Mouse (Mus musculus): ENCODE measurements around the gene Mgp. TPM values are rescaled to one million over a fixed set of nuclear protein-coding genes. Genes with fewer than 3 reads are reported as not detected.
A peak's percentile ranks its signal among the peaks of the same experiment; 100 is the strongest.

Mgp gene
- polyA plus RNA-seq (2015; fragmentation: Nextera tagmentation; extraction: Ambion mirVana) = 224 and 245 TPM in 2 replicates

GRCm38 (mm10) chr6:136875670-136876069 lies at the start of gene Mgp:
Gene Mgp (minus strand): TSS chr6:136875823.
- Histone ChIP-seq H3K9me3 (replicated peaks; ENCODE audit: control insufficient read depth, low read length) (no peaks in the 10 kb centered on the region), H3K4me3 (replicated peaks; ENCODE audit: low read length) (peak within 1 kb of the TSS; percentile 45), H3K4me2 (ENCODE audit: low read depth, low read length) (peak within 1 kb of the TSS; percentile 51), H3K27me3 (ENCODE audit: control insufficient read depth, insufficient read depth, low read length) (no peaks in the 10 kb centered on the region), H3K36me3 (ENCODE audit: control insufficient read depth, insufficient read depth, low read length) (no peaks in the 10 kb centered on the region), H3K27ac (ENCODE audit: low read length) (peak within 1 kb of the TSS; percentile 80; the same call in 1 of the 2 replicates), H3K9ac (ENCODE audit: low read length) (peak within 1 kb of the TSS; percentile 65), H3K4me1 (ENCODE audit: control insufficient read depth, insufficient read depth, low read length) (no peaks in the 10 kb centered on the region)
- peak; percentile 86; the same call in 1 of the 2 replicates for ATAC-seq (ENCODE audit: insufficient read depth, low FRiP score)
- 39% methylated on average over 9 of the region's 9 CpGs for WGBS

- Histone ChIP-seq H3K4me1 (ENCODE audit: control insufficient read depth, insufficient read depth, low read length) (no peaks in the 10 kb centered on the region), H3K27ac (ENCODE audit: low read length) (no peak overlapping the region), H3K36me3 (ENCODE audit: control insufficient read depth, insufficient read depth, low read length) (no peaks in the 10 kb centered on the region), H3K9me3 (replicated peaks; ENCODE audit: control insufficient read depth, low read length) (no peaks in the 10 kb centered on the region), H3K4me3 (replicated peaks; ENCODE audit: low read length) (no peak overlapping the region), H3K4me2 (ENCODE audit: low read depth, low read length) (no peak overlapping the region), H3K27me3 (ENCODE audit: control insufficient read depth, insufficient read depth, low read length) (no peaks in the 10 kb centered on the region), H3K9ac (ENCODE audit: low read length) (no peak overlapping the region; the same call in 1 of the 2 replicates)
- WGBS = 72% methylated on average over 8 of the region's 8 CpGs
- no peak for ATAC-seq (ENCODE audit: insufficient read depth, low FRiP score)
These were observed 49.4 kb upstream of the Mgp start for GRCm38 (mm10) chr6:136925049-136925448.

GRCm38 (mm10) chr6:136923532-136923931 lies 47.9 kb upstream of the Mgp start, which contains the start of gene Pde6h:
Gene Pde6h (plus strand): TSS chr6:136923832.
- H3K36me3 ChIP-seq (ENCODE audit: control insufficient read depth, insufficient read depth, low read length) = no peaks in the 10 kb centered on the region
- WGBS = 89% methylated on average over 8 of the region's 8 CpGs
- no peaks in the 10 kb centered on the region for H3K4me1 ChIP-seq (ENCODE audit: control insufficient read depth, insufficient read depth, low read length)
- ATAC-seq (ENCODE audit: insufficient read depth, low FRiP score) = no peak
- H3K27me3 ChIP-seq (ENCODE audit: control insufficient read depth, insufficient read depth, low read length) = no peaks in the 10 kb centered on the region
- no peaks in the 10 kb centered on the region for H3K9me3 ChIP-seq (replicated peaks; ENCODE audit: control insufficient read depth, low read length)
- H3K4me2 ChIP-seq (ENCODE audit: low read depth, low read length) = no peak within 1 kb of the TSS
- H3K9ac ChIP-seq (ENCODE audit: low read length) = no peak within 1 kb of the TSS
- no peak within 1 kb of the TSS for H3K27ac ChIP-seq (ENCODE audit: low read length)
- H3K4me3 ChIP-seq (replicated peaks; ENCODE audit: low read length) = no peak within 1 kb of the TSS

- no peak overlapping the region for H3K4me3 ChIP-seq (replicated peaks; ENCODE audit: low read length)
- H3K27ac ChIP-seq (ENCODE audit: low read length) = no peak overlapping the region
- WGBS = 90% methylated on average over 7 of the region's 7 CpGs
- no peaks in the 10 kb centered on the region for H3K36me3 ChIP-seq (ENCODE audit: control insufficient read depth, insufficient read depth, low read length)
- ATAC-seq (ENCODE audit: insufficient read depth, low FRiP score) = no peak
- H3K27me3 ChIP-seq (ENCODE audit: control insufficient read depth, insufficient read depth, low read length) = no peaks in the 10 kb centered on the region
- no peaks in the 10 kb centered on the region; the same call in 1 of the 2 replicates for H3K4me1 ChIP-seq (ENCODE audit: control insufficient read depth, insufficient read depth, low read length)
- H3K4me2 ChIP-seq (ENCODE audit: low read depth, low read length) = no peak overlapping the region
- H3K9ac ChIP-seq (ENCODE audit: low read length) = no peak overlapping the region
- H3K9me3 ChIP-seq (replicated peaks; ENCODE audit: control insufficient read depth, low read length) = no peaks in the 10 kb centered on the region
These were observed 47.2 kb upstream of the Mgp start for GRCm38 (mm10) chr6:136922871-136923270.

GRCm38 (mm10) chr6:136922080-136922479 lies 46.5 kb upstream of the Mgp start, which contains the start of gene Erp27:
Gene Erp27 (minus strand): TSS chr6:136922180.
- Histone ChIP-seq H3K4me3 (replicated peaks; ENCODE audit: low read length) (no peak within 1 kb of the TSS), H3K9me3 (replicated peaks; ENCODE audit: control insufficient read depth, low read length) (no peaks in the 10 kb centered on the region), H3K9ac (ENCODE audit: low read length) (peak within 1 kb of the TSS; percentile 22), H3K27me3 (ENCODE audit: control insufficient read depth, insufficient read depth, low read length) (no peaks in the 10 kb centered on the region), H3K4me1 (ENCODE audit: control insufficient read depth, insufficient read depth, low read length) (no peaks in the 10 kb centered on the region; the same call in 1 of the 2 replicates), H3K4me2 (ENCODE audit: low read depth, low read length) (no peak within 1 kb of the TSS), H3K36me3 (ENCODE audit: control insufficient read depth, insufficient read depth, low read length) (no peaks in the 10 kb centered on the region), H3K27ac (ENCODE audit: low read length) (0 out of 2 replicates have a peak within 1 kb of the TSS, but pooled peaks have one; percentile 18)
- 56% methylated on average over 5 of the region's 5 CpGs for WGBS
- 0 out of 2 replicates have a peak, but pooled peaks have one; percentile 47 for ATAC-seq (ENCODE audit: insufficient read depth, low FRiP score)

GRCm38 (mm10) chr6:136921601-136922000 lies 46.0 kb upstream of the Mgp start:
- no peaks in the 10 kb centered on the region; the same call in 1 of the 2 replicates for H3K4me1 ChIP-seq (ENCODE audit: control insufficient read depth, insufficient read depth, low read length)
- 64% methylated on average over 7 of the region's 7 CpGs for WGBS
- no peak overlapping the region for H3K4me2 ChIP-seq (ENCODE audit: low read depth, low read length)
- no peaks in the 10 kb centered on the region for H3K9me3 ChIP-seq (replicated peaks; ENCODE audit: control insufficient read depth, low read length)
- no peaks in the 10 kb centered on the region for H3K27me3 ChIP-seq (ENCODE audit: control insufficient read depth, insufficient read depth, low read length)
- no peak overlapping the region for H3K4me3 ChIP-seq (replicated peaks; ENCODE audit: low read length)
- ATAC-seq (ENCODE audit: insufficient read depth, low FRiP score) = no peak
- 0 out of 2 replicates have a peak overlapping the region, but pooled peaks have one; percentile 18 for H3K27ac ChIP-seq (ENCODE audit: low read length)
- no peak overlapping the region for H3K9ac ChIP-seq (ENCODE audit: low read length)
- H3K36me3 ChIP-seq (ENCODE audit: control insufficient read depth, insufficient read depth, low read length) = no peaks in the 10 kb centered on the region

- WGBS = 38% methylated on average over 16 of the region's 16 CpGs
- H3K27ac ChIP-seq (ENCODE audit: low read length) = no peak overlapping the region
- no peak overlapping the region for H3K4me2 ChIP-seq (ENCODE audit: low read depth, low read length)
- H3K4me3 ChIP-seq (replicated peaks; ENCODE audit: low read length) = no peak overlapping the region
- H3K36me3 ChIP-seq (ENCODE audit: control insufficient read depth, insufficient read depth, low read length) = no peaks in the 10 kb centered on the region
- H3K9ac ChIP-seq (ENCODE audit: low read length) = peak overlapping the region; percentile 27
- no peaks in the 10 kb centered on the region; the same call in 1 of the 2 replicates for H3K4me1 ChIP-seq (ENCODE audit: control insufficient read depth, insufficient read depth, low read length)
- no peak; the same call in 1 of the 2 replicates for ATAC-seq (ENCODE audit: insufficient read depth, low FRiP score)
- H3K27me3 ChIP-seq (ENCODE audit: control insufficient read depth, insufficient read depth, low read length) = no peaks in the 10 kb centered on the region
- H3K9me3 ChIP-seq (replicated peaks; ENCODE audit: control insufficient read depth, low read length) = no peaks in the 10 kb centered on the region
These were observed 45.0 kb upstream of the Mgp start for GRCm38 (mm10) chr6:136920320-136921257.

- Histone ChIP-seq H3K36me3 (ENCODE audit: control insufficient read depth, insufficient read depth, low read length) (no peaks in the 10 kb centered on the region), H3K4me3 (replicated peaks; ENCODE audit: low read length) (no peak overlapping the region), H3K27me3 (ENCODE audit: control insufficient read depth, insufficient read depth, low read length) (no peaks in the 10 kb centered on the region), H3K9ac (ENCODE audit: low read length) (no peak overlapping the region), H3K27ac (ENCODE audit: low read length) (peak overlapping the region; percentile 37; the same call in 1 of the 2 replicates), H3K4me1 (ENCODE audit: control insufficient read depth, insufficient read depth, low read length) (peaks cover 9% of the 10 kb centered on the region), H3K4me2 (ENCODE audit: low read depth, low read length) (no peak overlapping the region), H3K9me3 (replicated peaks; ENCODE audit: control insufficient read depth, low read length) (no peaks in the 10 kb centered on the region)
- WGBS = 15% methylated on average over 2 of the region's 2 CpGs
- no peak for ATAC-seq (ENCODE audit: insufficient read depth, low FRiP score)
These were observed 42.3 kb upstream of the Mgp start for GRCm38 (mm10) chr6:136917885-136918284.

Measured in stomach, embryonic 16.5 days (tissue).